Mouse (Mus musculus) common myeloid progenitor, adult 5-6 weeks (primary cell): ENCODE results near the gene Bcl7c. TPM values are rescaled to one million over a fixed set of nuclear protein-coding genes. Genes with fewer than 3 reads are reported as not detected.
"Not testable (repeated sequence)": the region's sequence is repeated elsewhere in the genome, so short reads cannot be mapped to it uniquely, and the experiment has no call there.

ENCODE experiments used
- ATAC-seq: replicated peaks from 2 replicates; pipeline ENCODE4 v1.8.0; 2016; ENCODE audit warnings: low read depth, mild to moderate bottlenecking, moderate TSS enrichment, inconsistent platforms; ENCODE audit not compliant: poor library complexity, severe bottlenecking
- total RNA-seq: library from RNA; stranded (forward); fragments of 200-1000, 187-1606 nt; gene quantifications from 2 replicates; pipeline ENCODE4 v1.2.3, GENCODE M21; 2017

The Bcl7c gene
- total RNA-seq: 54.4 and 68.0 TPM in 2 replicates

DNA sequence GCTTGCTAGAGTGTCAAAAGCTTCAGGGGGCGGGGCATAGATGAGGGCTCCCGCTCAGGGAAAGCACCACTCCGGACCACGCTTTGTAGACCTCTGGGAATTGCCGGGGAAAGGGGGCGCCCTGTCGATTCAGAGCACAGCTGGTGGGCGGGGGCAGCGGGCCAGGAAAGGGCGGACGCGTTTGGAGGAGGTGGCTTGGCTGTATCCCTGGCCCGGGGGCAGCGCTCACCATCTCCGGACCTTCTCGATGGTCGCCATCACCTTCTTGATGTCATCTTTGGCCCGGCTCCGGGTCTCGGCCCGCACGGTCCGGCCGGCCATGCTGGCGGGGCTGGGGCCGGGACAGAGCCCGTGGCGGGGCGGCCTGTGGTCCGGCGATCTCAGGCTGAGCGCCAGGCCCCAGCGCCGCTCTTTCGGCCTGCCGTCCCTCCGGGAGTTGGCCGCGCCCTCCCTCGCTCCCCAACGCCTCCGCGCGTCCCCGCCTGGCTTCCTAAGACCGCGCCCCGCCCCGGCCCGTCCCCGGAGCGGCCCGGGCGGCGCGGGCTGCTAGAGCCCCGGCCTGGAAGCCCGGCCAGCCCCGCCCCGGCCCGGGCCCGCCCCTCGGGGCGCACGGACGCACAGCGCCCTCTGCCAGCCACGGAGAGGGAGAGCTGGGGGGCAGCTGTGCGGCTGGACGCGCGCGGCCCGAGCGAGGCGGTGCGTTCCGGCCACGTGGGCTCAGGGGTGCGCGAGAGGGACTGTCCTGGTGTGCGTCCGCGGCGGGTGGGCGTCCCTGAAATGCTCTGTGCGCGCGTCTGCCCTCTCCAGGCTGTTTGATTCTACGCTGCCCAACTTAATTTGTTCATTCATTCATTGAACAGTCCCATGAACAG lies at the start of gene Bcl7c:
Bcl7c (minus strand) TSS at position 727 of the 872 bp plus-strand sequence.
- ATAC-seq: peak; percentile 84

- ATAC-seq: no peak
Observed at GRCm38 (mm10) chr7:127753741-127754140, 45.0 kb upstream of the Bcl7c start.

- ATAC-seq: no peak
Observed at GRCm38 (mm10) chr7:127753158-127753557, 44.4 kb upstream of the Bcl7c start.

- ATAC-seq: no peak
Observed at GRCm38 (mm10) chr7:127752069-127752468, 43.3 kb upstream of the Bcl7c start.

GRCm38 (mm10) chr7:127751619-127752018 lies 42.9 kb upstream of the Bcl7c start:
- ATAC-seq: no peak

DNA sequence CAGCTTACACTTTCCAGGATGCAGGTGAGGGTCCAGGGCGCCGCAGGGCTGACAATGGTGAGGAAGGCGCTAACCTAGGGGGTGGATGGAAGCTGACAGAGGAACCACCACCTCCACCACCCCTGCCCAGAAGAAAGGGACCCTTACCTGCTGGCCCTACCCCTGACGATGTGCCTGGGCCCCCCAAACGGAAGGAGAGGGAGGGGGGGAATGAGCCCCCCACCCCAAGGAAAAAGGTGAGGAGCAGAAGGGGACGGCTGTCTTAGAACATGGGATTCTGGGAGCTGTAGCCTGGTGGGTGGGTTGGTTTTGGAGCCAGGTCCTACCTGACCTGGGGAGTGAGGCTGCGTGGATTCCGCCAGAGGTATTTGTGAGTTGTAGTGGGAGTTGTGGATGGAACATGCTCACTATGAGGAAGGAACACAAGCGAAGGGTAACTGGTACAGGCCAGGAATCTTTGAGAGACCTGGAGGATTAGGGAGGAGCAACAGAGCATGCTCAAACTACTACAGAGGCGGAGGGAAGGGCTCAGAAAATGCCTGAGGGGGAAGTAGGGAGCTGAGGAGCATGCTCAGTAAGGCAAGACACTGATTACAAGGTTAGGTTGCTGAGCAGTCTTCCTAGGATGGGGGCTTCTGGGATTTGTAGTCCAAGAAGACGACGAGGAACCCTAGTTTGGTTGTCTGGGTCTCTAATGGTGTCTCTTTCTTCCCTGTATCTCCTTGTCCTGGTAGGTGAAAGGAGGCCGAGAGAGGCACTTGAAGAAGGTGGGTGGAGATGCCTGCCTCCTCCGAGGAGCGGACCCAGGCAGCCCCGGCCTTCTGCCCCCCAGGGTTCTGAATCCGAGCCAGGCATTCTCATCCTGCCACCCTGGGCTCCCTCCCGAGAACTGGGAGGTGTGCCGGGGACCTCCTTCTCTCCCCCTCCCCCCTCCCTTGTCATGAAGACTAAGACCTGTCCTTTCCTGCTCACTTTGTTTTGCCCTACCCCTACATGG lies 41.7 kb upstream of the Bcl7c start:
- ATAC-seq: no peak

- ATAC-seq: no peak
Observed at GRCm38 (mm10) chr7:127748235-127748560, 39.5 kb upstream of the Bcl7c start.

DNA sequence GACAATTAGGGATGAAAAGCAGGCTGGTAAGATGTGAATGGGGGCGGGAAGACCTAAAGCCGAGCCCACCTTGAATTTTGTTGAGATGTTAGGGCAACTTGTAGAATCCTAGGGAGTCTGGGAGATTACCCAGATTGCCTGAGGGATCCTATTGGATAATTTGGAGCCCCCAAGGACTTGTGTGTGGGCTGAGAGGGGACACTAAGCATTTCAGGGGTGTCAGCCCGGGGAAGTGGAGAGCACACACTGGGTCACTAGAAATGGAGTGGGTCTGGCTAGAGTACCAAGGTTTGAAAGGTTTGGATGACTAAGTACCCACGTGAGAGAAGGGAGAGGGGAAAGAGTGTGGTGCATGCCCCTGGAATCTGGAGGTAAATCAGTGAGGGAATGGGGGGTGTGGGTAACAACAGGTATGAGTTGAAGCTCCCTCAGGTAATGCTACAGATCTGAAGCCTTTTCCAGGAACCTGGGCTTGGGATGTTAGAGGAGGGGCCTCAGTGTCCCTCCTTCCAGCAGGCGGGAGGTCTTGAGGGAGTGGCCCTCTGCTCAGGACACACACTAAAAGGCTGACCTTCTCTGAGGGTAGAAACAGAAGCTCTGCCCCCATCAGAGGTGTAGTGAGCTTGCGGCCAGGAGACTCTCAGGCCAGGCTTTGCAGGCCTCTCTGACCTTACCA lies 39.0 kb upstream of the Bcl7c start:
- no peak for ATAC-seq

DNA sequence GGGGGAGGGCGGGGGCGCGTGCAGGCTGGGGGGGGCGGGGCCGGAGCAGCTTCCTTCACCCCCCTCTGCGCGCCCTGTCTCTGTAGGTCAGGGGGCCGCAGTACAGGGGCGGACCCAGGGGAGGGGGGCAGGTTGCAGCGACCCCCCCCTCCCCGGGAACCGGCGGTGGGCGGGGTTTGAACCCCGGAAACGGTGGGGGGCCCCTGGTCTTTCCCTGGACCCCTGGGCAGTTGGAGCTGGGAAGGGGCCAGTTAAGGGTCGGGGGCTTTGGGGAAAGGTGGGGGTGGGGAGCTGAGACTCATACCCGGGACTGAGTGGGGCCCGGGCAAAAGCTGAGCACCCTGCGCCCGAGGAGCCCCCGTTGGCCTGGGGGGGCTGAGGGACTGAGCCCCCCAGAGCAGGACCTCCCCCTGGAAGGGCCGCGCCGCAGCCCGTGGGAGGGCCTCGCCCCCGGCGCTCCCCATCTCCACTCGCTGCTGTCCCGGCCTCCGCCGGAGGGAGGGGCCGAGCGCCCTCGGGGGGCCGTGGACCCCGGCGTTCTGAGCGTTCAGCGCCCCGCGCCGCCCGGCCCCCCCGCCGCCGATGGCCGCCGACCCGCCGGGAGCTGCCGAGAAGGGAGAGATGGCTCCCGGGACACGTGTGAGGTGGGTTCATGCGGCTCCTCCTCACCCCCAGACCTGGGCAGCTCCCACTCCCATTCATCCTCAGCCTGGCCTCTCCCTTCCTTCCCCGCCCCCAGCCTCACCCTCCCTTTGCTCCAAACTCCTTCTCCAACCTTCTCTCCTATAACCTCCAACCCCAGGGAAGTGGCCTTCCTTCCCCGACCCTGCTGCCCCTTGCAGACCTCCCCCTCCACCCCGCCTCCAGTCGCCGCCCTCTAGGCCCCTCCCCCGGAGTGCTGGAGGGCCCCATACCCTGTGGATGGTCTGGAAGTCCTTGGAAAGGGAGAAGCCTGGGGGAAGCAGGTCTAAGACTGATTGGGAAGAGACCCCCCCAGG lies 38.1 kb upstream of the Bcl7c start:
- no peak for ATAC-seq

DNA sequence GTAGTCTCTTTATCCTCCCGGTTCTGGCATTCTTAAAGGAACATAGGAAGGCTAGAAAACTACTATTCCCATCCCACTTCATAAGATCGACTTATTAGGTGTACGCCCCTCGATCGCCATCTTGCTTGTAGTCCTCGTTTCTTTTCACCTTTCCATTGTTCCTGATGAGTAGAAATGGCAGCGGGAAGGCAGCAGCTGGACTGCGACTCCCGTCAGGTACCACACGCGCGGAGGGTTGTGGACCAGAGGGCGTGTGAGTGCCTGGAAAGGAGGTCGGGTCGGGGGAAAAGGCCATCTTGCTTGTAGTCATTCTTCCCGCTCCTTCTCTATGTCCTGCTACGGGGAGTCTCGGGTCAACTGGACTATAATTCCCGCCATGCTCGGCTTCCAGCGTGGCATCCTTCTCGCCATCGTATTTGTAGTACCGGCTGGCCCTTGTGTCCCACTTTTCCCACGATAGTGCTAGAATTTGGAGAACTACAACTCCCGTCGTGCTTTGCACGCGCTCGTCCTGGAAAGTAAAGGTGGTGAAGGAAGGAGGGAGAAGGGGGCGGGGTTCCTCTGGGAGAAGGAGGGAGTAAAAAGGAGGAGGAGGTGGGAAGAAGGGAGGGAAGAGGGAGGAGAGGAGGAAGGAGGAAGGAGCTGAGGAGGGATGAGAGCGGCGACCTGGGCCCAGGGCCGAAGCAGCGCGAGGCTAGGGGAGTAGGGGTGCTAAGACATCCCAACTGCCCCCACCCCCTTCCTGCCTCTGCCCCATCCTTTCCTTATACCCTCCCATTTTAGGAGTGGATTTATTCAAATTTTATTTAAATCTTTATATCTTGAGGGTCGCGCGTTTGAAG lies 37.1 kb upstream of the Bcl7c start:
- peak; percentile 67 for ATAC-seq

GRCm38 (mm10) chr7:127745251-127745651 lies 36.5 kb upstream of the Bcl7c start:
- peak; percentile 78 for ATAC-seq

GRCm38 (mm10) chr7:127744366-127745045 lies 35.8 kb upstream of the Bcl7c start, which contains the start of gene Fbxl19:
Fbxl19 (plus strand) TSS chr7:127744543.
- ATAC-seq: peak; percentile 40

DNA sequence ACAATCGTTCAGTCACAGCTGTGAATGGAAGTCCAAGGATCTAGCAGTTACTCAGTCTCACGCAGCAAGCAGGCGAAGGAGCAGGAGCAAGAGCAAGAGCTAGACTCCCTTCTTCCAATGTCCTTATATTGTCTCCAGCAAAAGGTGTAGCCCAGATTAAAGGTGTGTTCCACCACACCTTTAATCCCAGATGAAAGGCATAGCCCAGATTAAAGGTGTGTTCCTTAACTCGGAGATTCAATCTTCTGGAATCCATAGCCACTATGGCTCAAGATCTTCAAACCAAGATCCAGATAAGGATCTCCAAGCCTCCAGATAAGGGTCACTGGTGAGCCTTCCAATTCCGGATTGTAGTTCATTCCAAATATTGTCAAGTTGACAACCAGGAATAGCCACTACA lies 23.3 kb upstream of the Bcl7c start, which contains the start of gene Ctf2:
Ctf2 (minus strand) TSS at position 101 of the 400 bp plus-strand sequence.
- not testable (repeated sequence) for ATAC-seq

DNA sequence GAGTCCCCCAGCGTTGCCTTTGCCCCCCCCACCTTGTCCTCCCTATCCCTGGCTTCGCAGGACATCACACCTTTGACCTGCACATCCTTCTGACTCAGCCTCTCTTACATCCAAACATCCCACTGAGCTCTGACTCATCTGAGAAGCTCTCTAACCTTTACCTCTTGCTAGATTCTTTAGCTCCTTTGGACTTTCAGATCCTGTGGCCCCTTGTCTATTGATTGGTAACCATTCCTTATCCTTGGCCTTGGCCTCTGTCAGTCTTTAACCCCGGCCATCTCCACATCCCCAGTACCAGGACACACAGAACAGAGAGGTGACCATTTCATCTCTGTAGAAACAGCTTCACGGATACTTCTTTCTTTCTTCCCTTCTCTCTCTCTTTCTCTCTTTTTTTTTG lies 21.4 kb upstream of the Bcl7c start:
- ATAC-seq: no peak

DNA sequence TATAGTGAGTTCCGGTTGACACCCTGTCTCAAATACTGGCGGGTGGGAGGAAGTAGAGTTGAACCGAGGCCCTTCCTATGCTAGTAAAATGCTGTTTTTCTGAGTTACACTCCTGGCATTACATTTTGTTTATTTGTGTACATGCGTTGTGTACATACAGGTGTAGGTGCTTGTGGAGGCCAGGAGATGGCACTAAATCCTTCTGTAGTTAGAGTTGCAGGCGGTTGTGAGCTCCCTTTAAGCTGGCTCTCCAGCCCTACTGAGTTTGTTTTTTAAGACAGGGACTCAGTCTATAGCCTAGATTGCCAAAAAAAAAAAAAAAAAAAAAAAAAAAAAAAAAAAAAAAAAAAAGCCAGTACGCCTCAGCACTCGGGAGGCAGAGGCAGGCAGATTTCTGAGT lies 19.2 kb upstream of the Bcl7c start:
- ATAC-seq: 0 out of 2 replicates have a peak, but pooled peaks have one; percentile 47

DNA sequence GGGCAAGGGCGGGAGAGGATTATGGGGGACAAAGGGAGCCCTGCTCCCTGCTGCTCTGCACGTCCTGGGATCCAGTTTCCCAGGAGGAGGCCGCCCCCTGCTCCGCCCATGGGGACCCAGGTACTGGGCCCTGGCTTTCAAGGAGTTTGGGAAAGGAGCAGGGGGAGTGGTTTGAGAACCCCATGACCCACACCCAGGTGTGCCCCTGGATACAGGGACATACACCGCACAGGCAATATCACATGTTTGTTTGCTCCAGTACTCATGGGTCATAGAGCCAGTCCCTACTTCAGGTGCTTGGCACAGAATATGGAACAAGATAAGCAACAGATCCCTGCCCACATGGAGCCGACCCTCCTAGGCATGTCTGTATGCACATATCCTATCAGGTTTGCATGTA lies 17.2 kb upstream of the Bcl7c start:
- no peak for ATAC-seq

GRCm38 (mm10) chr7:127725490-127725889 lies 16.8 kb upstream of the Bcl7c start:
- no peak for ATAC-seq
